Mouse (Mus musculus) kidney, adult 8-10 months (tissue): ENCODE data around the gene Cfap45.

ENCODE experiments used
- DNase-seq, 2 experiments: peaks; one replicate each; pipeline ENCODE4 v3.0.0; 2022

Gene Cfap45

GRCm38 (mm10) chr1:172566131-172566530 lies 45.5 kb downstream of the Cfap45 start:
- DNase-seq: no peak

DNA sequence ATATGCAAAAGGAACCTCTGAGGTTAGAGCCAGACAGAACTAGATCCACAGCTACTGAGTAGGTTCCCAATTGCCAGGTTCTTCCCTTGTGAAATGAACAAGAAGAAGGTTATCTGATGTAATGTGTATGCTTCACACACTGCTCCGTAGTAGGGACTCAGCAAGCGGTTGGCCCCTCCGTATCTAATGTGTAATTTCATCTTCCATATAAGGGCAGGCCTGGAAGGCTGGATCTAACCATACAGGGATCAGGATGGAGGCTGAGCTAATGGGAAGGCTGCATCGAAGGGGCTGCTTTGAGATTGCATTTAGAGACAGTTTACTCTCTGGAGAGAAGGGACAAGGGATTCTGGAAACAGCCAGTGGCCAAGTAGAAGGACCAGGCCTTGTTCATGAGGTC lies 47.2 kb downstream of the Cfap45 start:
- DNase-seq: no peak

GRCm38 (mm10) chr1:172580116-172580515 lies 59.5 kb downstream of the Cfap45 start:
- DNase-seq: no peak

DNA sequence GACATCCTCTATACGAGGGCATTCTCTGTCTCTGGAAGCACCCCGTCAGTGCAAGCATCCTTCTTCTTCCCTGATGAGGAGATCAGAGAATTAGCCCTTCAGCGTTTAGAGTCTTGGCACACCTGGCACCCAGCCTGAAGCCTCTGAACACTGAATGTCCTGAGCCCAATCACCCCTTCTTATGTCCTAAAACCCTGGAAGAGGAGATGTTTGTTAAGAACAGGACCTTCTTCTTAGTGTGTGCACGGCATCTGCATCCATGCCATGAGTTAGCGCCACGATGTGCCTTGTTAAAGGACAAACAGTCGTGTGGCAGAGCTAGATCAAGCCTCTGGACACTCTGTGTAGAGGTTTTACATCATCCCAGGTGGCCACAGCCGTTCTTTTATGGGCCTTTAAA lies 61.8 kb downstream of the Cfap45 start:
- no peak for DNase-seq

DNA sequence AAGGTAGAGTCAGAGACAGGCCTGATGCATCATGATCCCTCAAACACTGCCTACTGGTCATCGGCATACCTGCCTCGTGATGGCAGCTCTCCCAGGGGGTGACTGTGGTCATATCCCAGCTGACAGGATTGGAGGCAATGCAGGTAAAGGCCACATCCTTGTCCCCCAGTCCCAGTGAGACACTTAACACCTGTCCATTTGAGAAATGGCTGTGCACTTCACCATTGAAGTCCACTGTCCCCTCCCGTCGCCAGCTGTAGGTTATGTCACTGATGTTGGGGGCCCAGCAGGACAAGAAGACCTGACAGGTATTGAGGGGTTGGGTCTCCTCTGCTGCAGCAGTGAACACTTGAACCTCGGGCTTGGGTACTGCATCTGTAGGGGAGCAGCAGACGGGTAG lies 63.7 kb downstream of the Cfap45 start:
- no peak for DNase-seq

- no peak for DNase-seq
These were observed 64.4 kb downstream of the Cfap45 start for GRCm38 (mm10) chr1:172585026-172585425.

- no peak for DNase-seq
These were observed 65.3 kb downstream of the Cfap45 start for GRCm38 (mm10) chr1:172585612-172586567.

DNA sequence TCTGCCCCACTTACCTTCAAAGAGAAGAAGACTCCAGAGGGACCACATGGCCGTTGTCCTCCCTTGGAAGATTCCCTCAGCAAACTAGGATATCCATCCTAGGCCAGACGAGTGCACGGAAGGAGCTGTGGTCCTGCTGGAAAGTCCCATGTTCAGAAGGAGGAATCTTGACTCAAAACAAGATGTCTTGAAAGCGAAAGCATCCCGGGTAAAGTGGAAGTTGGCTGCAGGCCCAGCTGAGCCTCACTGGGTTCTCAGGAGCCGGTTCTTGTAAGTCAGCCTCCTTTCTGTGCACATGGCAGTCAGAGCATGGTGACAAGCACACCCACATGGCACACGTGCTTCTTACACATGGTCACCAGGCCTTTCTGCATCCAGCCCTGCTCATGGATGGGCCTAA lies 69.8 kb downstream of the Cfap45 start, which contains the start of gene Slamf8:
Slamf8 (minus strand) TSS at position 184 of the 400 bp plus-strand sequence.
- peak; percentile 3 to 33 for DNase-seq

DNA sequence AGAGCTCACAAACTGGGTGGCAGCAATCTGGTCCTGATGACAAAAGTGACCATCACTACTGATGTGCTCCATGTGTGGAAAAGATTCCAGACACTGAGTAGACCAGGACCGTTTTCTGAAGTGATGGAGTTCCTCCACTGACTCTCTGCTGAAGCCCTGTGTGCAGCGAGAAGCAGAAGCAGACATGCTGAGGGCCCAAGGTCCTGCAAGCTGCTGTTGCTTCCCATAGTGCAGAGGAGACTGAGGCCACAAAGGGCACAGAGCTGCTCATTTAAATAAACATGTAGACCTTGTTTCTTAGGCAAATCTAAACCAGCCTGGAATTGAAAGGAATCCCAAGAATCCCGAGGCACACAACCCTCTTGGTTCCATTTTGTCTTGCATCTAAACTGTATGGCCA lies 72.7 kb downstream of the Cfap45 start:
- no peak for DNase-seq

GRCm38 (mm10) chr1:172593956-172594355 lies 73.4 kb downstream of the Cfap45 start:
- no peak for DNase-seq

DNA sequence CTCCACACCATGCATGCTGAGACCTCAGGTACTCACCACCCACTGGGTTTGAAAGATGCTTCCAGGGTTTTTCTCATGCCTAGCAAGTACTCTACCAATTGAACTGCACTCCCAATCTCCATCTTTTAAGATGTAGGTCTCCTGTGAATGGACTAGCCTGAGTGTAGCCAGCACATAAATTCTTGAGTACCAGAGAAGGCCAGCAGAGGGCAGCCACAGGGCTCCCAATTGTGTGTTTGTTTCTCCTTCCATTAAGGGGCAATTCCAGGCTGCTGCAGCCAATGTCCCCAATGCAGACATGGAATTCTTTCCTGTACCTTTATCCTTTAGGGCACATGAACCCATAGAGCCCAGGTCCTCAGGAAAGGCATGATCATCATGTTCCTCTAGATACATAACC lies 73.9 kb downstream of the Cfap45 start:
- DNase-seq: peak; percentile 16 to 57
